Mouse (Mus musculus) brain, embryonic 18.5 days (tissue): ENCODE measurements around the gene Rps13.

Source experiments
- DNase-seq: peaks from one replicate; pipeline ENCODE4 v3.0.0-alpha.2; 2012; ENCODE audit warnings: low read depth, low spot score

Rps13 gene

GRCm38 (mm10) chr7:116292377-116292776, 41.6 kb downstream of the Rps13 start:
- no peak for DNase-seq

GRCm38 (mm10) chr7:116290559-116290958, 43.4 kb downstream of the Rps13 start:
- DNase-seq: no peak

GRCm38 (mm10) chr7:116288996-116289395, 45.0 kb downstream of the Rps13 start:
- DNase-seq: no peak

- DNase-seq: no peak
These were observed 46.0 kb downstream of the Rps13 start for GRCm38 (mm10) chr7:116287959-116288358.

GRCm38 (mm10) chr7:116286611-116287355, 47.2 kb downstream of the Rps13 start:
- DNase-seq: no peak

- no peak for DNase-seq
These were observed 47.8 kb downstream of the Rps13 start for GRCm38 (mm10) chr7:116286173-116286572.

GRCm38 (mm10) chr7:116285216-116285615, 48.8 kb downstream of the Rps13 start:
- DNase-seq: no peak

- no peak for DNase-seq
These were observed 51.2 kb downstream of the Rps13 start for GRCm38 (mm10) chr7:116282755-116283154.
